Mouse (Mus musculus) liver, postnatal 0 days (tissue): Measurements from ENCODE around the gene Gtf2ird2. TPM values are rescaled to one million over a fixed set of nuclear protein-coding genes. Genes with fewer than 3 reads are reported as not detected.

ENCODE experiments used
- ATAC-seq: fragments of 200-750 bp; cut with Nextera tagmentation; 2 replicates; pipeline ENCODE4 v1.8.0; 2017; ENCODE audit warnings: mild to moderate bottlenecking, moderate library complexity
- DNase-seq: peaks from one replicate; pipeline ENCODE4 v3.0.0-alpha.2; 2016
- H3K27ac ChIP-seq: fragments of 300-500 bp; sonication (generic); 2 replicates; pipeline ENCODE4 v1.5.1; 2014; ENCODE audit warnings: antibody characterized with exemption, moderate library complexity, mild to moderate bottlenecking, low read depth
- H3K27me3 ChIP-seq: fragments of 300-500 bp; sonication (generic); 2 replicates; pipeline ENCODE4 v1.6.1; 2014; ENCODE audit warnings: low read length, control low read depth, mixed read lengths; ENCODE audit not compliant: insufficient read depth
- H3K36me3 ChIP-seq: fragments of 300-500 bp; sonication (generic); replicated peaks from 2 replicates; pipeline ENCODE4 v1.6.1; 2014; ENCODE audit warnings: mild to moderate bottlenecking, control low read depth, low read length, moderate library complexity, mixed read lengths; ENCODE audit not compliant: insufficient read depth
- H3K4me1 ChIP-seq: fragments of 300-500 bp; sonication (generic); 2 replicates; pipeline ENCODE4 v1.6.1; 2014; ENCODE audit warnings: antibody characterized with exemption, mild to moderate bottlenecking, control low read depth; ENCODE audit not compliant: insufficient read depth
- H3K4me2 ChIP-seq: fragments of 300-500 bp; sonication (generic); 2 replicates; pipeline ENCODE4 v1.6.1; 2014; ENCODE audit warnings: low read depth, mild to moderate bottlenecking, low read length, moderate library complexity, mixed read lengths
- H3K4me3 ChIP-seq: fragments of 300-500 bp; sonication (generic); 2 replicates; pipeline ENCODE4 v1.5.1; 2014; ENCODE audit warnings: low read depth, low read length
- H3K9ac ChIP-seq: fragments of 300-500 bp; sonication (generic); replicated peaks from 2 replicates; pipeline ENCODE4 v1.6.1; 2014; ENCODE audit warnings: mild to moderate bottlenecking, moderate library complexity
- H3K9me3 ChIP-seq: fragments of 300-500 bp; sonication (generic); 2 replicates; pipeline ENCODE4 v1.6.1; 2016; ENCODE audit warnings: mild to moderate bottlenecking, control low read depth, low read length, mixed read lengths
- CTCF ChIP-seq: sonication (generic); IDR thresholded peaks from 2 replicates; pipeline ENCODE4 v1.5.1; 2016; ENCODE audit warnings: antibody characterized with exemption, low read depth
- EP300 ChIP-seq: IDR thresholded peaks from 2 replicates; pipeline ENCODE4 v1.6.1; 2016; ENCODE audit warnings: antibody characterized with exemption, low read depth, mild to moderate bottlenecking
- WGBS: fragments of 180-500 bp; shearing (Covaris S2); extraction: QIAGEN DNeasy Blood & Tissue Kit; methylation state at CpG from one replicate; pipeline ENCODE4 v1.1.7; 2014; ENCODE audit not compliant: insufficient replicate concordance; 5-methylcytosine and 5-hydroxymethylcytosine counted together
- polyA plus RNA-seq: library from polyadenylated mRNA; unstranded; fragments of >200 nt; fragmentation: Nextera tagmentation; extraction: Ambion mirVana; gene quantifications from 2 replicates; pipeline ENCODE4 v1.2.1, GENCODE M21; 2015

Gene Gtf2ird2
- polyA plus RNA-seq, 1 experiment from 2014 or later: 2.1 TPM

- H3K4me3 ChIP-seq: peak overlapping the region; percentile 44
- peak overlapping the region; percentile 56 for H3K4me2 ChIP-seq
These were observed 43.1 kb downstream of the Gtf2ird2 start for GRCm38 (mm10) chr5:134226946-134227345.

GRCm38 (mm10) chr5:134227574-134228248, 43.9 kb downstream of the Gtf2ird2 start:
- TF ChIP-seq CTCF (peak; percentile 62), EP300 (no peak)
- H3K4me2 ChIP-seq: peak overlapping the region; percentile 56
- no peaks in the 10 kb centered on the region for H3K27me3 ChIP-seq
- H3K9ac ChIP-seq: peak overlapping the region; percentile 57; the same call in 1 of the 2 replicates
- H3K4me3 ChIP-seq: peak overlapping the region; percentile 44
- H3K9me3 ChIP-seq: no peaks in the 10 kb centered on the region
- H3K4me1 ChIP-seq: peaks cover 9% of the 10 kb centered on the region
- DNase-seq: peak; percentile 64
- peak overlapping the region; percentile 71; the same call in 1 of the 2 replicates for H3K27ac ChIP-seq
- ATAC-seq: no peak
- H3K36me3 ChIP-seq: peaks cover 1% of the 10 kb centered on the region; the same call in 1 of the 2 replicates
- 30% methylated on average over 11 of the region's 11 CpGs for WGBS

More at GRCm38 (mm10) chr5:134226946-134227345, 43.1 kb downstream of the Gtf2ird2 start:
- Histone ChIP-seq H3K9me3 (no peaks in the 10 kb centered on the region), H3K4me1 (peaks cover 6% of the 10 kb centered on the region), H3K9ac (peak overlapping the region; percentile 26; the same call in 1 of the 2 replicates), H3K36me3 (peaks cover 9% of the 10 kb centered on the region), H3K27ac (no peak overlapping the region), H3K27me3 (peaks cover 5% of the 10 kb centered on the region; the same call in 1 of the 2 replicates)
- WGBS: 65% methylated on average over 12 of the region's 12 CpGs
- ATAC-seq: no peak
- no peak for DNase-seq
- TF ChIP-seq CTCF: no peak
- TF ChIP-seq EP300: no peak

- ATAC-seq (no peak), DNase-seq (no peak)
- Histone ChIP-seq H3K27ac (peak overlapping the region; percentile 71), H3K36me3 (no peaks in the 10 kb centered on the region; the same call in 1 of the 2 replicates), H3K4me1 (peaks cover 14% of the 10 kb centered on the region), H3K4me3 (peak overlapping the region; percentile 44), H3K9ac (peak overlapping the region; percentile 57), H3K27me3 (no peaks in the 10 kb centered on the region), H3K9me3 (no peaks in the 10 kb centered on the region), H3K4me2 (peak overlapping the region; percentile 56)
- no peak for TF ChIP-seq CTCF
- no peak for TF ChIP-seq EP300
- WGBS: 61% methylated on average over 6 of the region's 6 CpGs
These were observed 44.4 kb downstream of the Gtf2ird2 start for GRCm38 (mm10) chr5:134228249-134228638.

GRCm38 (mm10) chr5:134229391-134229790, 45.6 kb downstream of the Gtf2ird2 start, which contains the start of gene Ncf1:
Gene Ncf1, minus strand, starts transcription at chr5:134229625.
- H3K9me3 ChIP-seq: no peaks in the 10 kb centered on the region
- 53% methylated on average over 7 of the region's 7 CpGs for WGBS
- ATAC-seq: 0 out of 2 replicates have a peak, but pooled peaks have one; percentile 14
- H3K4me3 ChIP-seq: peak within 1 kb of the TSS; percentile 44
- no peaks in the 10 kb centered on the region for H3K36me3 ChIP-seq
- H3K9ac ChIP-seq: peak within 1 kb of the TSS; percentile 57
- H3K4me1 ChIP-seq: peaks cover 26% of the 10 kb centered on the region
- TF ChIP-seq EP300 (no peak), CTCF (no peak)
- H3K4me2 ChIP-seq: peak within 1 kb of the TSS; percentile 56
- no peaks in the 10 kb centered on the region for H3K27me3 ChIP-seq
- H3K27ac ChIP-seq: peak within 1 kb of the TSS; percentile 71
- no peak for DNase-seq

GRCm38 (mm10) chr5:134231376-134231775, 47.6 kb downstream of the Gtf2ird2 start:
- no peak overlapping the region for H3K4me3 ChIP-seq
- H3K27ac ChIP-seq: peak overlapping the region; percentile 87
- H3K9me3 ChIP-seq: no peaks in the 10 kb centered on the region
- ATAC-seq (peak; percentile 26), DNase-seq (no peak)
- H3K4me2 ChIP-seq: peak overlapping the region; percentile 22
- TF ChIP-seq CTCF (no peak), EP300 (no peak)
- 0 out of 2 replicates have a peak, but pooled peaks cover 2% of the 10 kb centered on the region for H3K36me3 ChIP-seq
- H3K27me3 ChIP-seq: no peaks in the 10 kb centered on the region
- H3K9ac ChIP-seq: no peak overlapping the region
- H3K4me1 ChIP-seq: peaks cover 46% of the 10 kb centered on the region
- WGBS: 51% methylated on average over 5 of the region's 5 CpGs

GRCm38 (mm10) chr5:134232111-134232510, 48.3 kb downstream of the Gtf2ird2 start:
- H3K27ac ChIP-seq: peak overlapping the region; percentile 87
- H3K4me1 ChIP-seq: peaks cover 47% of the 10 kb centered on the region
- WGBS: 25% methylated on average over 6 of the region's 6 CpGs
- ATAC-seq (peak; percentile 60), DNase-seq (peak; percentile 64)
- peak overlapping the region; percentile 58 for H3K4me2 ChIP-seq
- peak overlapping the region; percentile 44; the same call in 1 of the 2 replicates for H3K9ac ChIP-seq
- H3K4me3 ChIP-seq: 0 out of 2 replicates have a peak overlapping the region, but pooled peaks have one; percentile 17
- TF ChIP-seq CTCF: no peak
- no peak for TF ChIP-seq EP300
- no peaks in the 10 kb centered on the region for H3K9me3 ChIP-seq
- peaks cover 7% of the 10 kb centered on the region; the same call in 1 of the 2 replicates for H3K36me3 ChIP-seq
- no peaks in the 10 kb centered on the region for H3K27me3 ChIP-seq
